Mouse (Mus musculus) cortical plate, adult 2 months (tissue): ENCODE measurements around the gene Gm28539.

Source experiments
- CTCF ChIP-seq: fragments of 200-500 bp; IDR thresholded peaks from 2 replicates; pipeline ENCODE4 v1.5.1; 2011; ENCODE audit warnings: mild to moderate bottlenecking, control low read depth, low read length; ENCODE audit not compliant: insufficient read depth; ENCODE audit errors: extremely low read depth
- POLR2A ChIP-seq: fragments of 200-500 bp; IDR thresholded peaks from 2 replicates; pipeline ENCODE4 v1.6.1; 2011; ENCODE audit warnings: mild to moderate bottlenecking, low read length, control low read depth; ENCODE audit not compliant: insufficient read depth; ENCODE audit errors: extremely low read depth

DNA sequence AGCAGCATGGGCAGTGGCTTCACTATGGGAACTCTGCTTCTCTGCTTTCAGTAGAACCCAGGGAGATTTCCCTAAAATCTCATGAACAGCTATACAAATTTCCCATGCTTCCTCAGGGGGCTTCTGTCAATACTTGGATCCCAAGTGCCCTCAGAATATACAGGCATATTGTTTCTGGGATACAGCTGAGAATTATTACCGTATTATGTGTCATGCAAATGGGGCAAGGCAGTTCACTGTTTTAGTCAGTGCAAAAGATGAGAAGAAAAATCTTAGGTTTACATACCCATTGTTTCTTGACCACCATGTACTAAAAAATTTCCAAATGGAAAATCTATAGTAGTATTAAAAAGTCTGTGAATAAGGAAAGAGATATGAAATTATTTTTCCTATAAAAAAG is 167.4 kb downstream of the Gm28539 start:
- TF ChIP-seq CTCF = no peak
- TF ChIP-seq POLR2A = no peak
